Mouse (Mus musculus) neural tube, embryonic 11.5 days (tissue): ENCODE data around the gene Arih1. TPM values are rescaled to one million over a fixed set of nuclear protein-coding genes. Genes with fewer than 3 reads are reported as not detected.

ENCODE experiments used
- ATAC-seq: fragments of 200-750 bp; cut with Nextera tagmentation; 2 replicates; pipeline ENCODE4 v1.8.0; 2017; ENCODE audit warnings: moderate number of reproducible peaks, mild to moderate bottlenecking, moderate TSS enrichment, moderate library complexity; ENCODE audit not compliant: insufficient read depth, low FRiP score, low TSS enrichment
- DNase-seq: peaks from one replicate; pipeline ENCODE4 v3.0.0-alpha.2; 2015; ENCODE audit warnings: low spot score
- H3K27ac ChIP-seq: fragments of 300-500 bp; sonication (generic); 2 replicates; pipeline ENCODE4 v1.5.1; 2014; ENCODE audit warnings: low read depth, mild to moderate bottlenecking, low read length
- H3K27me3 ChIP-seq: fragments of 300-500 bp; sonication (generic); 2 replicates; pipeline ENCODE4 v1.6.1; 2014; ENCODE audit warnings: mild to moderate bottlenecking, low read length, mixed read lengths; ENCODE audit not compliant: control insufficient read depth, insufficient read depth
- H3K36me3 ChIP-seq: fragments of 300-500 bp; sonication (generic); 2 replicates; pipeline ENCODE4 v1.6.1; 2014; ENCODE audit warnings: mild to moderate bottlenecking, low read length, moderate library complexity, mixed read lengths; ENCODE audit not compliant: control insufficient read depth, insufficient read depth
- H3K4me1 ChIP-seq: fragments of 300-500 bp; sonication (generic); 2 replicates; pipeline ENCODE4 v1.6.1; 2014; ENCODE audit warnings: low read length, mixed read lengths; ENCODE audit not compliant: control insufficient read depth, insufficient read depth
- H3K4me2 ChIP-seq: fragments of 300-500 bp; sonication (generic); 2 replicates; pipeline ENCODE4 v1.6.1; 2014; ENCODE audit warnings: low read depth, mild to moderate bottlenecking, moderate library complexity
- H3K4me3 ChIP-seq: fragments of 300-500 bp; sonication (generic); 2 replicates; pipeline ENCODE4 v1.5.1; 2014; ENCODE audit warnings: low read depth, low read length
- H3K9ac ChIP-seq: fragments of 300-500 bp; sonication (generic); 2 replicates; pipeline ENCODE4 v1.6.1; 2014; ENCODE audit warnings: mild to moderate bottlenecking, low read length
- H3K9me3 ChIP-seq: fragments of 300-500 bp; sonication (generic); 2 replicates; pipeline ENCODE4 v1.6.1; 2016; ENCODE audit warnings: low read length; ENCODE audit not compliant: control insufficient read depth
- WGBS: fragments of 180-500 bp; shearing (Covaris S2); extraction: QIAGEN DNeasy Blood & Tissue Kit; methylation state at CpG from one replicate; pipeline ENCODE4 v1.1.7; 2014; 5-methylcytosine and 5-hydroxymethylcytosine counted together
- polyA plus RNA-seq: library from polyadenylated mRNA; unstranded; fragments of >200 nt; fragmentation: Nextera tagmentation; extraction: Ambion mirVana; gene quantifications from 2 replicates; pipeline ENCODE4 v1.2.1, GENCODE M21; 2014

The Arih1 gene
- polyA plus RNA-seq, 1 experiment from 2014 or later: 18.5 TPM

GRCm38 (mm10) chr9:59518976-59519375 is 32.6 kb upstream of the Arih1 start:
- H3K4me1 ChIP-seq: no peaks in the 10 kb centered on the region
- H3K9ac ChIP-seq: no peak overlapping the region
- H3K27ac ChIP-seq: no peak overlapping the region
- no peaks in the 10 kb centered on the region for H3K36me3 ChIP-seq
- no peak overlapping the region for H3K4me3 ChIP-seq
- no peak for ATAC-seq
- WGBS: 86% methylated on average over 5 of the region's 5 CpGs
- H3K27me3 ChIP-seq: no peaks in the 10 kb centered on the region
- no peak for DNase-seq
- H3K9me3 ChIP-seq: no peaks in the 10 kb centered on the region
- H3K4me2 ChIP-seq: no peak overlapping the region

- no peak for ATAC-seq
- WGBS: 58% methylated on average over 7 of the region's 7 CpGs
- Histone ChIP-seq H3K9me3 (no peaks in the 10 kb centered on the region), H3K36me3 (no peaks in the 10 kb centered on the region), H3K9ac (no peak overlapping the region), H3K27ac (no peak overlapping the region), H3K4me2 (no peak overlapping the region), H3K4me1 (no peaks in the 10 kb centered on the region), H3K4me3 (no peak overlapping the region), H3K27me3 (no peaks in the 10 kb centered on the region)
- DNase-seq: no peak
These were observed 30.7 kb upstream of the Arih1 start for GRCm38 (mm10) chr9:59517127-59517526.

GRCm38 (mm10) chr9:59515069-59515468 is 28.7 kb upstream of the Arih1 start:
- H3K4me2 ChIP-seq: no peak overlapping the region
- H3K9ac ChIP-seq: no peak overlapping the region
- H3K4me1 ChIP-seq: no peaks in the 10 kb centered on the region
- ATAC-seq (no peak), DNase-seq (no peak)
- no peak overlapping the region for H3K27ac ChIP-seq
- H3K27me3 ChIP-seq: no peaks in the 10 kb centered on the region
- no peak overlapping the region for H3K4me3 ChIP-seq
- no peaks in the 10 kb centered on the region for H3K36me3 ChIP-seq
- WGBS: 81% methylated on average over 3 of the region's 3 CpGs
- H3K9me3 ChIP-seq: no peaks in the 10 kb centered on the region

- H3K4me2 ChIP-seq: no peak overlapping the region
- no peaks in the 10 kb centered on the region for H3K36me3 ChIP-seq
- H3K9ac ChIP-seq: no peak overlapping the region
- no peaks in the 10 kb centered on the region for H3K27me3 ChIP-seq
- H3K9me3 ChIP-seq: no peaks in the 10 kb centered on the region
- no peak overlapping the region for H3K4me3 ChIP-seq
- no peak for DNase-seq
- H3K27ac ChIP-seq: no peak overlapping the region
- 65% methylated on average over 4 of the region's 4 CpGs for WGBS
- ATAC-seq: no peak
- H3K4me1 ChIP-seq: no peaks in the 10 kb centered on the region
These were observed 26.0 kb upstream of the Arih1 start for GRCm38 (mm10) chr9:59512381-59512780.

- H3K9me3 ChIP-seq: no peaks in the 10 kb centered on the region
- H3K9ac ChIP-seq: no peak overlapping the region
- no peak overlapping the region for H3K4me3 ChIP-seq
- no peak overlapping the region for H3K4me2 ChIP-seq
- no peaks in the 10 kb centered on the region for H3K36me3 ChIP-seq
- ATAC-seq (no peak), DNase-seq (no peak)
- 42% methylated on average over 1 of the region's 1 CpGs for WGBS
- no peaks in the 10 kb centered on the region for H3K4me1 ChIP-seq
- no peak overlapping the region for H3K27ac ChIP-seq
- H3K27me3 ChIP-seq: no peaks in the 10 kb centered on the region
These were observed 21.7 kb upstream of the Arih1 start for GRCm38 (mm10) chr9:59508146-59508545.

- Histone ChIP-seq H3K27ac (no peak overlapping the region), H3K4me2 (peak overlapping the region; percentile 69), H3K9me3 (no peaks in the 10 kb centered on the region), H3K4me3 (peak overlapping the region; percentile 99), H3K27me3 (no peaks in the 10 kb centered on the region), H3K4me1 (peaks cover 5% of the 10 kb centered on the region; the same call in 1 of the 2 replicates), H3K36me3 (no peaks in the 10 kb centered on the region), H3K9ac (no peak overlapping the region; the same call in 1 of the 2 replicates)
- no peak for ATAC-seq
- DNase-seq: no peak
These were observed 913 bp upstream of the Arih1 start for GRCm38 (mm10) chr9:59487331-59487730.

- Histone ChIP-seq H3K27ac (peak overlapping the region; percentile 100), H3K4me3 (peak overlapping the region; percentile 99), H3K4me2 (peak overlapping the region; percentile 69), H3K36me3 (no peaks in the 10 kb centered on the region), H3K9me3 (no peaks in the 10 kb centered on the region), H3K27me3 (no peaks in the 10 kb centered on the region), H3K9ac (peak overlapping the region; percentile 98), H3K4me1 (peaks cover 5% of the 10 kb centered on the region; the same call in 1 of the 2 replicates)
- under 1% methylated on average over 57 of the region's 71 CpGs for WGBS
- peak; percentile 76 for ATAC-seq
- DNase-seq: peak; percentile 71
These were observed 321 bp downstream of the Arih1 start for GRCm38 (mm10) chr9:59486076-59486518.

- H3K4me2 ChIP-seq: peak overlapping the region; percentile 69
- DNase-seq (peak; percentile 68), ATAC-seq (peak; percentile 20; the same call in 1 of the 2 replicates)
- H3K9ac ChIP-seq: peak overlapping the region; percentile 98
- peak overlapping the region; percentile 100 for H3K27ac ChIP-seq
- H3K9me3 ChIP-seq: no peaks in the 10 kb centered on the region
- peak overlapping the region; percentile 99 for H3K4me3 ChIP-seq
- H3K4me1 ChIP-seq: peaks cover 5% of the 10 kb centered on the region; the same call in 1 of the 2 replicates
- no peaks in the 10 kb centered on the region for H3K27me3 ChIP-seq
- under 1% methylated on average over 29 of the region's 34 CpGs for WGBS
- H3K36me3 ChIP-seq: no peaks in the 10 kb centered on the region
These were observed 825 bp downstream of the Arih1 start for GRCm38 (mm10) chr9:59485511-59486075.

- H3K9ac ChIP-seq: peak overlapping the region; percentile 98; the same call in 1 of the 2 replicates
- WGBS: 20% methylated on average over 7 of the region's 7 CpGs
These were observed 1.7 kb downstream of the Arih1 start for GRCm38 (mm10) chr9:59484760-59485159.

More at GRCm38 (mm10) chr9:59484760-59485159, 1.7 kb downstream of the Arih1 start:
- Histone ChIP-seq H3K4me1 (peaks cover 5% of the 10 kb centered on the region; the same call in 1 of the 2 replicates), H3K27ac (no peak overlapping the region), H3K4me3 (peak overlapping the region; percentile 99), H3K27me3 (no peaks in the 10 kb centered on the region), H3K9me3 (no peaks in the 10 kb centered on the region), H3K36me3 (no peaks in the 10 kb centered on the region), H3K4me2 (peak overlapping the region; percentile 69)
- DNase-seq (no peak), ATAC-seq (no peak)
